Mouse (Mus musculus): ENCODE data around the gene Arl14ep. TPM values are rescaled to one million over a fixed set of nuclear protein-coding genes. Genes with fewer than 3 reads are reported as not detected.
"Not testable (repeated sequence)": the region's sequence is repeated elsewhere in the genome, so short reads cannot be mapped to it uniquely, and the experiment has no call there.

Arl14ep gene
- not detected in 2 replicates for polyA plus RNA-seq (2012; ENCODE audit: insufficient read depth, insufficient read length, low replicate concordance, missing spikeins)

- Histone ChIP-seq H3K27ac (ENCODE audit: insufficient read depth, low read depth, low read length) (peak within 1 kb of the TSS; percentile 58), H3K4me3 (ENCODE audit: insufficient read depth, low read depth, low read length) (peak within 1 kb of the TSS; percentile 97), H3K4me1 (ENCODE audit: control insufficient read depth, insufficient read depth, low read length) (0 out of 2 replicates have a peak, but pooled peaks cover 2% of the 10 kb centered on the region)
- WGBS, result 1% methylated on average over 36 of the region's 36 CpGs
- TF ChIP-seq POLR2A (IDR thresholded peaks at IDR 0.05; ENCODE audit: insufficient read depth, low read depth, low read length) (peak; percentile 70), CTCF (IDR thresholded peaks at IDR 0.05; ENCODE audit: insufficient read depth, low read depth, low read length) (no peak)
These were observed at the start of gene Arl14ep for GRCm38 (mm10) chr2:106973959-106974639. Gene Arl14ep (minus strand): TSS chr2:106974424.

GRCm38 (mm10) chr2:107022713-107023112 lies 48.5 kb upstream of the Arl14ep start:
- H3K4me1 ChIP-seq (ENCODE audit: control insufficient read depth, insufficient read depth, low read length), result peaks cover 6% of the 10 kb centered on the region
- H3K4me3 ChIP-seq (ENCODE audit: insufficient read depth, low read depth, low read length), result no peak overlapping the region
- WGBS, result 98% methylated on average over 5 of the region's 5 CpGs
- TF ChIP-seq POLR2A (IDR thresholded peaks at IDR 0.05; ENCODE audit: insufficient read depth, low read depth, low read length), result no peak
- no peak for TF ChIP-seq CTCF (IDR thresholded peaks at IDR 0.05; ENCODE audit: insufficient read depth, low read depth, low read length)
- H3K27ac ChIP-seq (ENCODE audit: insufficient read depth, low read depth, low read length), result peak overlapping the region; percentile 50

- Histone ChIP-seq H3K4me3 (ENCODE audit: insufficient read depth, low read depth, low read length) (no peak overlapping the region), H3K4me1 (ENCODE audit: control insufficient read depth, insufficient read depth, low read length) (peaks cover 6% of the 10 kb centered on the region), H3K27ac (ENCODE audit: insufficient read depth, low read depth, low read length) (no peak overlapping the region)
- 76% methylated on average over 2 of the region's 2 CpGs for WGBS
- TF ChIP-seq POLR2A (IDR thresholded peaks at IDR 0.05; ENCODE audit: insufficient read depth, low read depth, low read length) (no peak), CTCF (IDR thresholded peaks at IDR 0.05; ENCODE audit: insufficient read depth, low read depth, low read length) (no peak)
These were observed 45.1 kb upstream of the Arl14ep start for GRCm38 (mm10) chr2:107019331-107019730.

- Histone ChIP-seq H3K27ac (ENCODE audit: insufficient read depth, low read depth, low read length) (no peak overlapping the region), H3K4me3 (ENCODE audit: insufficient read depth, low read depth, low read length) (no peak overlapping the region), H3K4me1 (ENCODE audit: control insufficient read depth, insufficient read depth, low read length) (no peaks in the 10 kb centered on the region)
- WGBS, result 87% methylated on average over 4 of the region's 4 CpGs
- no peak for TF ChIP-seq CTCF (IDR thresholded peaks at IDR 0.05; ENCODE audit: insufficient read depth, low read depth, low read length)
- no peak for TF ChIP-seq POLR2A (IDR thresholded peaks at IDR 0.05; ENCODE audit: insufficient read depth, low read depth, low read length)
These were observed 38.9 kb upstream of the Arl14ep start for GRCm38 (mm10) chr2:107013161-107013560.

- Histone ChIP-seq H3K4me3 (ENCODE audit: insufficient read depth, low read depth, low read length) (no peak overlapping the region), H3K27ac (ENCODE audit: insufficient read depth, low read depth, low read length) (no peak overlapping the region), H3K4me1 (ENCODE audit: control insufficient read depth, insufficient read depth, low read length) (no peaks in the 10 kb centered on the region)
- 86% methylated on average over 4 of the region's 4 CpGs for WGBS
- no peak for TF ChIP-seq CTCF (IDR thresholded peaks at IDR 0.05; ENCODE audit: insufficient read depth, low read depth, low read length)
- no peak for TF ChIP-seq POLR2A (IDR thresholded peaks at IDR 0.05; ENCODE audit: insufficient read depth, low read depth, low read length)
These were observed 38.1 kb upstream of the Arl14ep start for GRCm38 (mm10) chr2:107012318-107012717.

GRCm38 (mm10) chr2:107010160-107010559 lies 35.9 kb upstream of the Arl14ep start:
- WGBS, result 80% methylated on average over 6 of the region's 6 CpGs
- H3K27ac ChIP-seq (ENCODE audit: insufficient read depth, low read depth, low read length), result no peak overlapping the region
- TF ChIP-seq POLR2A (IDR thresholded peaks at IDR 0.05; ENCODE audit: insufficient read depth, low read depth, low read length) (no peak), CTCF (IDR thresholded peaks at IDR 0.05; ENCODE audit: insufficient read depth, low read depth, low read length) (no peak)
- H3K4me3 ChIP-seq (ENCODE audit: insufficient read depth, low read depth, low read length), result no peak overlapping the region
- H3K4me1 ChIP-seq (ENCODE audit: control insufficient read depth, insufficient read depth, low read length), result no peaks in the 10 kb centered on the region

GRCm38 (mm10) chr2:107006378-107006777 lies 32.2 kb upstream of the Arl14ep start:
- 81% methylated on average over 3 of the region's 3 CpGs for WGBS
- TF ChIP-seq POLR2A (IDR thresholded peaks at IDR 0.05; ENCODE audit: insufficient read depth, low read depth, low read length) (no peak), CTCF (IDR thresholded peaks at IDR 0.05; ENCODE audit: insufficient read depth, low read depth, low read length) (no peak)
- Histone ChIP-seq H3K4me3 (ENCODE audit: insufficient read depth, low read depth, low read length) (no peak overlapping the region), H3K4me1 (ENCODE audit: control insufficient read depth, insufficient read depth, low read length) (no peaks in the 10 kb centered on the region), H3K27ac (ENCODE audit: insufficient read depth, low read depth, low read length) (no peak overlapping the region)

- H3K4me3 ChIP-seq (ENCODE audit: insufficient read depth, low read depth, low read length), result not testable (repeated sequence)
These were observed 31.7 kb upstream of the Arl14ep start for GRCm38 (mm10) chr2:107005876-107006275.

GRCm38 (mm10) chr2:106991261-106991660 lies 17.0 kb upstream of the Arl14ep start:
- WGBS, result 82% methylated on average over 1 of the region's 1 CpGs
- Histone ChIP-seq H3K4me3 (ENCODE audit: insufficient read depth, low read depth, low read length) (no peak overlapping the region), H3K4me1 (ENCODE audit: control insufficient read depth, insufficient read depth, low read length) (no peaks in the 10 kb centered on the region), H3K27ac (ENCODE audit: insufficient read depth, low read depth, low read length) (no peak overlapping the region)
- TF ChIP-seq CTCF (IDR thresholded peaks at IDR 0.05; ENCODE audit: insufficient read depth, low read depth, low read length) (no peak), POLR2A (IDR thresholded peaks at IDR 0.05; ENCODE audit: insufficient read depth, low read depth, low read length) (no peak)

More at GRCm38 (mm10) chr2:107005876-107006275, 31.7 kb upstream of the Arl14ep start:
- H3K4me1 ChIP-seq (ENCODE audit: control insufficient read depth, insufficient read depth, low read length); H3K27ac ChIP-seq (ENCODE audit: insufficient read depth, low read depth, low read length): not testable (repeated sequence)
- 88% methylated on average over 4 of the region's 4 CpGs for WGBS
